Mouse (Mus musculus): Measurements from ENCODE around the gene Wdr74. TPM values are rescaled to one million over a fixed set of nuclear protein-coding genes. Genes with fewer than 3 reads are reported as not detected.
A peak's percentile ranks its signal among the peaks of the same experiment; 100 is the strongest.
"Not testable (repeated sequence)": the region's sequence is repeated elsewhere in the genome, so short reads cannot be mapped to it uniquely, and the experiment has no call there.

Gene Wdr74
- polyA plus RNA-seq, 1 experiment from 2014 or later: 36.8 TPM

- whole genome bisulfite sequencing (ENCODE audit: insufficient replicate concordance): 42% methylated on average over 4 of the region's 4 CpGs
- TF ChIP-seq EP300 (IDR thresholded peaks at IDR 0.05; ENCODE audit: low read depth) (no peak), CTCF (IDR thresholded peaks at IDR 0.05; ENCODE audit: low read depth) (no peak)
- H3K4me2 ChIP-seq (ENCODE audit: low read depth, low read length): peak overlapping the region; percentile 75
- no peaks in the 10 kb centered on the region for H3K27me3 ChIP-seq (ENCODE audit: insufficient read depth, low read length)
- peak overlapping the region; percentile 74 for H3K4me3 ChIP-seq (ENCODE audit: low read depth, low read length)
- H3K9ac ChIP-seq (replicated peaks): peak overlapping the region; percentile 72
- peaks cover 22% of the 10 kb centered on the region for H3K4me1 ChIP-seq (ENCODE audit: insufficient read depth)
- DNase-seq (no peak), ATAC-seq (no peak)
- peaks cover 27% of the 10 kb centered on the region for H3K36me3 ChIP-seq (replicated peaks; ENCODE audit: insufficient read depth, low read length)
- no peaks in the 10 kb centered on the region for H3K9me3 ChIP-seq (ENCODE audit: low read length)
- no peak overlapping the region for H3K27ac ChIP-seq (ENCODE audit: low read depth)
Measured at GRCm38 (mm10) chr19:8725081-8725613, 10.5 kb upstream of the Wdr74 start.

GRCm38 (mm10) chr19:8726609-8727390 lies 8.8 kb upstream of the Wdr74 start:
- Histone ChIP-seq H3K4me2 (ENCODE audit: low read depth, low read length) (no peak overlapping the region), H3K27ac (ENCODE audit: low read depth) (no peak overlapping the region; the same call in 1 of the 2 replicates), H3K27me3 (ENCODE audit: insufficient read depth, low read length) (no peaks in the 10 kb centered on the region), H3K4me1 (ENCODE audit: insufficient read depth) (peaks cover 17% of the 10 kb centered on the region), H3K9me3 (ENCODE audit: low read length) (no peaks in the 10 kb centered on the region), H3K9ac (replicated peaks) (no peak overlapping the region), H3K4me3 (ENCODE audit: low read depth, low read length) (no peak overlapping the region), H3K36me3 (replicated peaks; ENCODE audit: insufficient read depth, low read length) (peaks cover 27% of the 10 kb centered on the region)
- ATAC-seq (no peak), DNase-seq (no peak)
- 37% methylated on average over 3 of the region's 3 CpGs for WGBS (ENCODE audit: insufficient replicate concordance)
- no peak for TF ChIP-seq CTCF (IDR thresholded peaks at IDR 0.05; ENCODE audit: low read depth)
- TF ChIP-seq EP300 (IDR thresholded peaks at IDR 0.05; ENCODE audit: low read depth): no peak

- no peak for DNase-seq
- no peak overlapping the region for H3K9ac ChIP-seq (replicated peaks)
- ATAC-seq: no peak
- no peak overlapping the region for H3K4me3 ChIP-seq (ENCODE audit: low read depth, low read length)
- no peaks in the 10 kb centered on the region for H3K27me3 ChIP-seq (ENCODE audit: insufficient read depth, low read length)
- no peak overlapping the region; the same call in 1 of the 2 replicates for H3K27ac ChIP-seq (ENCODE audit: low read depth)
- peaks cover 27% of the 10 kb centered on the region for H3K36me3 ChIP-seq (replicated peaks; ENCODE audit: insufficient read depth, low read length)
- H3K4me1 ChIP-seq (ENCODE audit: insufficient read depth): peaks cover 12% of the 10 kb centered on the region; the same call in 1 of the 2 replicates
- no peak overlapping the region for H3K4me2 ChIP-seq (ENCODE audit: low read depth, low read length)
- no peaks in the 10 kb centered on the region for H3K9me3 ChIP-seq (ENCODE audit: low read length)
- TF ChIP-seq CTCF (IDR thresholded peaks at IDR 0.05; ENCODE audit: low read depth): no peak
- no peak for TF ChIP-seq EP300 (IDR thresholded peaks at IDR 0.05; ENCODE audit: low read depth)
- WGBS (ENCODE audit: insufficient replicate concordance): 18% methylated on average over 5 of the region's 5 CpGs
Measured at GRCm38 (mm10) chr19:8727495-8728114, 8.0 kb upstream of the Wdr74 start.

GRCm38 (mm10) chr19:8728335-8729099 lies 7.1 kb upstream of the Wdr74 start:
- H3K9ac ChIP-seq (replicated peaks); DNase-seq; H3K4me2 ChIP-seq (ENCODE audit: low read depth, low read length); H3K4me3 ChIP-seq (ENCODE audit: low read depth, low read length); ATAC-seq; H3K9me3 ChIP-seq (ENCODE audit: low read length); H3K27me3 ChIP-seq (ENCODE audit: insufficient read depth, low read length); H3K27ac ChIP-seq (ENCODE audit: low read depth): not testable (repeated sequence)
- peaks cover 12% of the 10 kb centered on the region; the same call in 1 of the 2 replicates for H3K4me1 ChIP-seq (ENCODE audit: insufficient read depth)
- H3K36me3 ChIP-seq (replicated peaks; ENCODE audit: insufficient read depth, low read length): peaks cover 27% of the 10 kb centered on the region
- 45% methylated on average over 3 of the region's 3 CpGs for WGBS (ENCODE audit: insufficient replicate concordance)

DNA sequence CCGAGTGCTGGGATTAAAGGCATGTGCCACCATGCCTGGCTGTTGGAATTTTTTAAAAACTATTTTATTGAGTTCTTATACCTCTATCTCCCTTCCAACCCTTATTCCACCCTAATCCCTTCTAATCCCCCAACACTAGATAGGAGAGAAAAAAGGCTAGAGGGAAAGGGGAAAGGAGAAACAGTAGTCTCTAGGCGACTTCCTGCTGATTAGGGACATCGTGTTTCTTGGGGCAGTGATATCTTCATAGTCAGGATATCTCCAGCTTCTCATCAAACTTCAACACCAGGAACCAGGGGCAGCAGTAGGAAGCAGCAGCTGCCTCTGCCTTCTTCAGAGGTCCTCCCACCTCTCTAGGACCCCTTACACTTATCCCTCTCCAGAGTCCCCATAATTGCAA lies 1.3 kb upstream of the Wdr74 start:
- DNase-seq (no peak), ATAC-seq (no peak)
- H3K4me2 ChIP-seq (ENCODE audit: low read depth, low read length): no peak overlapping the region
- H3K27ac ChIP-seq (ENCODE audit: low read depth): no peak overlapping the region
- no peaks in the 10 kb centered on the region for H3K27me3 ChIP-seq (ENCODE audit: insufficient read depth, low read length)
- peaks cover 18% of the 10 kb centered on the region for H3K36me3 ChIP-seq (replicated peaks; ENCODE audit: insufficient read depth, low read length)
- peaks cover 4% of the 10 kb centered on the region; the same call in 1 of the 2 replicates for H3K4me1 ChIP-seq (ENCODE audit: insufficient read depth)
- no peak overlapping the region for H3K9ac ChIP-seq (replicated peaks)
- H3K4me3 ChIP-seq (ENCODE audit: low read depth, low read length): no peak overlapping the region
- H3K9me3 ChIP-seq (ENCODE audit: low read length): no peaks in the 10 kb centered on the region
- no peak for TF ChIP-seq EP300 (IDR thresholded peaks at IDR 0.05; ENCODE audit: low read depth)
- TF ChIP-seq CTCF (IDR thresholded peaks at IDR 0.05; ENCODE audit: low read depth): no peak
- WGBS (ENCODE audit: insufficient replicate concordance): 51% methylated on average over 3 of the region's 3 CpGs

DNA sequence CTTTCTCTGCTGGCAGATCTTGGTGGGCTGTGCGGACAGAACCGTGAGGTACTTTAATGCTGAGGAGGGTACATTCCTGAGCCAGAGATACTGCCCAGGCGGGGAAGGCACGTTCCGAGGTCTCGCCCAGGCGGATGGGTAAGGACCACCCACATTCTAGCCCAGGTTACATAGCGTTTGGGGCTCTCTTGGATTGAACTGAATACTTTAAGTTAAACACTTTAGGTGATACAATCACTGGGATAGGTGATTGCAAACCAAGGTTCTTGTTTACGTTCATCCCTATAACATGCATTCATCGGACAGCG lies 487 bp downstream of the Wdr74 start:
- TF ChIP-seq EP300 (IDR thresholded peaks at IDR 0.05; ENCODE audit: low read depth) (no peak), CTCF (IDR thresholded peaks at IDR 0.05; ENCODE audit: low read depth) (no peak)
- 2% methylated on average over 11 of the region's 11 CpGs for WGBS (ENCODE audit: insufficient replicate concordance)
- peak overlapping the region; percentile 83 for H3K4me3 ChIP-seq (ENCODE audit: low read depth, low read length)
- H3K27me3 ChIP-seq (ENCODE audit: insufficient read depth, low read length): no peaks in the 10 kb centered on the region
- no peaks in the 10 kb centered on the region for H3K9me3 ChIP-seq (ENCODE audit: low read length)
- H3K36me3 ChIP-seq (replicated peaks; ENCODE audit: insufficient read depth, low read length): peaks cover 32% of the 10 kb centered on the region
- peak overlapping the region; percentile 88 for H3K4me2 ChIP-seq (ENCODE audit: low read depth, low read length)
- H3K27ac ChIP-seq (ENCODE audit: low read depth): peak overlapping the region; percentile 73
- peaks cover 12% of the 10 kb centered on the region for H3K4me1 ChIP-seq (ENCODE audit: insufficient read depth)
- peak; percentile 30 for ATAC-seq
- peak overlapping the region; percentile 84 for H3K9ac ChIP-seq (replicated peaks)
- no peak for DNase-seq

Measured in liver, postnatal 0 days (tissue).